Mouse (Mus musculus): ENCODE measurements around the gene Ctdsp1. TPM values are rescaled to one million over a fixed set of nuclear protein-coding genes. Genes with fewer than 3 reads are reported as not detected.

Ctdsp1 gene
- polyA plus RNA-seq, 1 experiment from 2014 or later, result 86.8 TPM

DNA sequence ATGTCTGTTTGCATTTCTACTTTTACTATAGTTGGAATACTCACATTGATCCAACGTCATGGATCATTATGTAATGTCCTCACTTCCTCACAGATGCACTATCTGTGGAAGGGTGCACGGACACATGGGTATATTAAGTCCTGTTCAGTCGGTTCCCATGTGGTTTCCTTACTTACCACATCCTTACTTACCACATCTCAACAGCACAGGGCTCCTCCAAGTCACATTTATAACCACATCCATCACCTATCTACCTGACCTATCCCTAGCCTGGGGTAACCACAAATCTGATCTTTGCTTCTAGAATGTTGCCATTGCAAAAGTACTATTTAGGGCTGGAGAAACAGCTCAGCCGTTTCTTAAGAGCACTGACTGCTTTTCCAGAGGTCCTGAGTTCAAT is 17.9 kb upstream of the Ctdsp1 start:
- Histone ChIP-seq H3K4me3 (ENCODE audit: low read depth, low read length) (no peak overlapping the region), H3K36me3 (ENCODE audit: control insufficient read depth, insufficient read depth, low read length) (no peaks in the 10 kb centered on the region), H3K27me3 (replicated peaks; ENCODE audit: control insufficient read depth, insufficient read depth, low read length) (no peaks in the 10 kb centered on the region), H3K9ac (ENCODE audit: low read length) (no peak overlapping the region), H3K4me2 (ENCODE audit: low read length) (no peak overlapping the region), H3K4me1 (replicated peaks; ENCODE audit: control insufficient read depth, insufficient read depth, low read length) (peaks cover 2% of the 10 kb centered on the region; the same call in 1 of the 2 replicates), H3K9me3 (ENCODE audit: control insufficient read depth, low read length) (no peaks in the 10 kb centered on the region), H3K27ac (ENCODE audit: low read depth) (no peak overlapping the region)
- no peak for ATAC-seq (replicated peaks; ENCODE audit: low FRiP score, low TSS enrichment, low read depth)
- WGBS, result 83% methylated on average over 4 of the region's 4 CpGs
- DNase-seq (ENCODE audit: low spot score), result no peak

- ATAC-seq (replicated peaks; ENCODE audit: low FRiP score, low TSS enrichment, low read depth) (no peak), DNase-seq (ENCODE audit: low spot score) (no peak)
- no peak within 1 kb of the TSS for H3K27ac ChIP-seq (ENCODE audit: low read depth)
- no peaks in the 10 kb centered on the region for H3K4me1 ChIP-seq (replicated peaks; ENCODE audit: control insufficient read depth, insufficient read depth, low read length)
- no peaks in the 10 kb centered on the region for H3K9me3 ChIP-seq (ENCODE audit: control insufficient read depth, low read length)
- H3K4me2 ChIP-seq (ENCODE audit: low read length), result no peak within 1 kb of the TSS
- no peaks in the 10 kb centered on the region for H3K27me3 ChIP-seq (replicated peaks; ENCODE audit: control insufficient read depth, insufficient read depth, low read length)
- no peak within 1 kb of the TSS for H3K4me3 ChIP-seq (ENCODE audit: low read depth, low read length)
- no peak within 1 kb of the TSS for H3K9ac ChIP-seq (ENCODE audit: low read length)
- H3K36me3 ChIP-seq (ENCODE audit: control insufficient read depth, insufficient read depth, low read length), result no peaks in the 10 kb centered on the region
- 65% methylated on average over 8 of the region's 8 CpGs for WGBS
These were observed 16.3 kb upstream of the Ctdsp1 start, which contains the start of gene Slc11a1 for GRCm38 (mm10) chr1:74374980-74375379. Gene Slc11a1 (plus strand): TSS chr1:74375195.

DNA sequence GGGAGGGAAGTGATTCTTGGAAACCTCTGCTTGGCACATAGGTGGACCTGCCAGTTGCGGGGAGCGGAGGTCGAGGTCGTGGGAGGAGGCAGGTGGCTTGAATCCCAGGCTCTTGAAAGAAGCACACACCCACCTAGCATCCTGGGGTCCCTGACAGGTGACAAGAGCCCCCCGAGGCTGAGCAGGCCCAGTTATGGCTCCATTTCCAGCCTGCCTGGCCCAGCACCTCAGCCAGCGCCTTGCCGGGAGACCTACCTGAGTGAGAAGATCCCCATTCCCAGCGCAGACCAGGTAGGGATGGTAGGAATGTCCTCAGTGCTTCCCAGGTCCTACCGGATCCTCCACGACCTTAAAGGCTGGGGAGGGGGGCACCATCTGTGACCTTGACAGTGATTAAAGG is 15.7 kb upstream of the Ctdsp1 start:
- H3K36me3 ChIP-seq (ENCODE audit: control insufficient read depth, insufficient read depth, low read length), result no peaks in the 10 kb centered on the region
- H3K27me3 ChIP-seq (replicated peaks; ENCODE audit: control insufficient read depth, insufficient read depth, low read length), result no peaks in the 10 kb centered on the region
- no peak overlapping the region for H3K4me2 ChIP-seq (ENCODE audit: low read length)
- no peaks in the 10 kb centered on the region for H3K4me1 ChIP-seq (replicated peaks; ENCODE audit: control insufficient read depth, insufficient read depth, low read length)
- H3K9ac ChIP-seq (ENCODE audit: low read length), result no peak overlapping the region
- 71% methylated on average over 10 of the region's 10 CpGs for WGBS
- no peak overlapping the region for H3K27ac ChIP-seq (ENCODE audit: low read depth)
- H3K4me3 ChIP-seq (ENCODE audit: low read depth, low read length), result no peak overlapping the region
- no peak for ATAC-seq (replicated peaks; ENCODE audit: low FRiP score, low TSS enrichment, low read depth)
- DNase-seq (ENCODE audit: low spot score), result no peak
- H3K9me3 ChIP-seq (ENCODE audit: control insufficient read depth, low read length), result no peaks in the 10 kb centered on the region

- WGBS, result 82% methylated on average over 4 of the region's 4 CpGs
- Histone ChIP-seq H3K4me1 (replicated peaks; ENCODE audit: control insufficient read depth, insufficient read depth, low read length) (no peaks in the 10 kb centered on the region), H3K27me3 (replicated peaks; ENCODE audit: control insufficient read depth, insufficient read depth, low read length) (no peaks in the 10 kb centered on the region), H3K36me3 (ENCODE audit: control insufficient read depth, insufficient read depth, low read length) (no peaks in the 10 kb centered on the region), H3K4me2 (ENCODE audit: low read length) (no peak overlapping the region), H3K9me3 (ENCODE audit: control insufficient read depth, low read length) (no peaks in the 10 kb centered on the region), H3K27ac (ENCODE audit: low read depth) (no peak overlapping the region), H3K4me3 (ENCODE audit: low read depth, low read length) (no peak overlapping the region), H3K9ac (ENCODE audit: low read length) (no peak overlapping the region)
- DNase-seq (ENCODE audit: low spot score) (no peak), ATAC-seq (replicated peaks; ENCODE audit: low FRiP score, low TSS enrichment, low read depth) (no peak)
These were observed 14.9 kb upstream of the Ctdsp1 start for GRCm38 (mm10) chr1:74376396-74376795.

DNA sequence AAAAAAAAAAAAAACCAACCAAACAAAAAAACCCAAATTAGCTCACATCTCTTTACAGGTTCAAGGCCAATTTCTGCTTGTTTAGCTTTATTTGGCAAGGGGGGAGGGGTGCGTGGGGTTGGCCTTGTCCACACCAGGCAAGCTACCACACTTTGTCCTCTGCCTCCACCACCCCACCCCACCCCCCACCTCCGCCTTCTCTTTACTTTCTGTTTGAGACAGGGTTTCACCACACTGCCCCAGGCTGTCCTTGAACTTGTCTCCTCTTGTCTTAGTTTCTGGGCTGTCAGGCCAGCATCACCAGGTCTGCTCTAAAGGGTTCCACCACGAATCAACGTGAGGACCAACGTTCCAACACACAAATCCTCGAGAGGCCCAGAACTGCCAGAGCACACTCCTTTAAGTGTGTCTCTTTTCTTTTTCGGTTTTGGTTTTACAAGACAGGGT is 12.2 kb upstream of the Ctdsp1 start:
- Histone ChIP-seq H3K4me3 (ENCODE audit: low read depth, low read length) (no peak overlapping the region), H3K4me1 (replicated peaks; ENCODE audit: control insufficient read depth, insufficient read depth, low read length) (no peaks in the 10 kb centered on the region), H3K9ac (ENCODE audit: low read length) (no peak overlapping the region), H3K9me3 (ENCODE audit: control insufficient read depth, low read length) (no peaks in the 10 kb centered on the region), H3K27me3 (replicated peaks; ENCODE audit: control insufficient read depth, insufficient read depth, low read length) (no peaks in the 10 kb centered on the region), H3K36me3 (ENCODE audit: control insufficient read depth, insufficient read depth, low read length) (no peaks in the 10 kb centered on the region), H3K4me2 (ENCODE audit: low read length) (no peak overlapping the region), H3K27ac (ENCODE audit: low read depth) (no peak overlapping the region)
- ATAC-seq (replicated peaks; ENCODE audit: low FRiP score, low TSS enrichment, low read depth) (no peak), DNase-seq (ENCODE audit: low spot score) (no peak)
- 83% methylated on average over 7 of the region's 7 CpGs for WGBS

DNA sequence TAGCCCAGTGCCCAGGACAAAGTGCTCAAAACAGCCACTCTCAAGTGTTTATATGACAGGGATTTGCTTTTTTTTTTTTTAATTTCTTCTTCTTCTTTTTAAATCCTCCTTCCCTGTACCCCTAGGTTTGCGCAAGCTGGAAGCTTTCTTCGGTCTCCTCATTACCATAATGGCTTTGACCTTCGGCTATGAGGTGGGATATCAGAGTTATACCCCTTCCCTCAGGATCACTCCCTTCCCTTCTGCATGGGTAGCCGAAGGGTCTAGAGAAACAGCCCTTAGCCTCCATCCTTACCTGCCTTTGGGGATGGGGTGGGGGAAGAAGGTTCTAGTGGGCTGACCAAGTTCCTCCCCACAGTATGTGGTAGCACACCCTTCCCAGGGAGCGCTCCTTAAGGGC is 10.8 kb upstream of the Ctdsp1 start:
- no peak overlapping the region for H3K4me3 ChIP-seq (ENCODE audit: low read depth, low read length)
- 86% methylated on average over 5 of the region's 5 CpGs for WGBS
- no peaks in the 10 kb centered on the region for H3K36me3 ChIP-seq (ENCODE audit: control insufficient read depth, insufficient read depth, low read length)
- H3K9ac ChIP-seq (ENCODE audit: low read length), result no peak overlapping the region
- H3K9me3 ChIP-seq (ENCODE audit: control insufficient read depth, low read length), result no peaks in the 10 kb centered on the region
- DNase-seq (ENCODE audit: low spot score), result no peak
- no peaks in the 10 kb centered on the region for H3K4me1 ChIP-seq (replicated peaks; ENCODE audit: control insufficient read depth, insufficient read depth, low read length)
- H3K4me2 ChIP-seq (ENCODE audit: low read length), result no peak overlapping the region
- H3K27me3 ChIP-seq (replicated peaks; ENCODE audit: control insufficient read depth, insufficient read depth, low read length), result no peaks in the 10 kb centered on the region
- ATAC-seq (replicated peaks; ENCODE audit: low FRiP score, low TSS enrichment, low read depth), result no peak
- no peak overlapping the region for H3K27ac ChIP-seq (ENCODE audit: low read depth)

DNA sequence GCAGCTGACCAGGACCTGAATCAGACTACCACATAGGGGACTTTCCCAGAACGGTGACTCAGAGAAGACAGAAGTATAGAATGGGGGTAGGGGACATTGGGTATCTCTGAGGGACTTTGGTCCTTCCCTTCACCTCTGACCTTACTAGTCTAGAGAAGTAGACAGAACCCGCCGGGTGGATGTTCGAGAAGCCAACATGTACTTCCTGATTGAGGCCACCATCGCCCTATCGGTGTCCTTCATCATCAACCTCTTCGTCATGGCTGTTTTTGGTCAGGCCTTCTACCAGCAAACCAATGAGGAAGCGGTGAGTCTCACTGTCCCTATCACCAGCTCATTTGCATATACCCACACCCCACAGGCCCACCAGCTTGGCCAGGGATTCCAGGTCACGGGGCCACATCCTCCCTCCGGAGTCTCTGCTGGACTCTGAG is 9.7 kb upstream of the Ctdsp1 start:
- 92% methylated on average over 10 of the region's 10 CpGs for WGBS
- no peak overlapping the region for H3K27ac ChIP-seq (ENCODE audit: low read depth)
- no peaks in the 10 kb centered on the region for H3K9me3 ChIP-seq (ENCODE audit: control insufficient read depth, low read length)
- ATAC-seq (replicated peaks; ENCODE audit: low FRiP score, low TSS enrichment, low read depth) (no peak), DNase-seq (ENCODE audit: low spot score) (no peak)
- no peak overlapping the region for H3K4me2 ChIP-seq (ENCODE audit: low read length)
- H3K4me3 ChIP-seq (ENCODE audit: low read depth, low read length), result no peak overlapping the region
- no peaks in the 10 kb centered on the region for H3K4me1 ChIP-seq (replicated peaks; ENCODE audit: control insufficient read depth, insufficient read depth, low read length)
- H3K27me3 ChIP-seq (replicated peaks; ENCODE audit: control insufficient read depth, insufficient read depth, low read length), result no peaks in the 10 kb centered on the region
- no peaks in the 10 kb centered on the region for H3K36me3 ChIP-seq (ENCODE audit: control insufficient read depth, insufficient read depth, low read length)
- H3K9ac ChIP-seq (ENCODE audit: low read length), result no peak overlapping the region

DNA sequence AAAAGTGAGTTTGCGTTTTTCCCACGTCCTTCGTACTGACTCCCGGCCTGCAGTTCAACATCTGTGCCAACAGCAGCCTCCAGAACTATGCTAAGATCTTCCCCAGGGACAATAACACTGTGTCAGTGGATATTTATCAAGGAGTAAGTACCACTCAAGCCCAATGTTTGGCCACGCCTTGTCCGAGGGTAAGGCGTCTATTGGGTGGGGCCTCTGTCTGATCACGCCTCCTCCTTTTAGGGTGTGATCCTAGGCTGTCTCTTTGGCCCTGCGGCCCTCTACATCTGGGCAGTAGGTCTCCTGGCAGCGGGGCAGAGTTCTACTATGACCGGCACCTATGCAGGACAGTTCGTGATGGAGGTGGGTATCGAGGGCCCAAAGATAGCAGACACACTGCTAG is 7.9 kb upstream of the Ctdsp1 start:
- DNase-seq (ENCODE audit: low spot score), result no peak
- Histone ChIP-seq H3K4me1 (replicated peaks; ENCODE audit: control insufficient read depth, insufficient read depth, low read length) (0 out of 2 replicates have a peak, but pooled peaks cover 3% of the 10 kb centered on the region), H3K4me3 (ENCODE audit: low read depth, low read length) (no peak overlapping the region), H3K9me3 (ENCODE audit: control insufficient read depth, low read length) (no peaks in the 10 kb centered on the region), H3K36me3 (ENCODE audit: control insufficient read depth, insufficient read depth, low read length) (no peaks in the 10 kb centered on the region), H3K27ac (ENCODE audit: low read depth) (no peak overlapping the region), H3K27me3 (replicated peaks; ENCODE audit: control insufficient read depth, insufficient read depth, low read length) (no peaks in the 10 kb centered on the region), H3K9ac (ENCODE audit: low read length) (no peak overlapping the region), H3K4me2 (ENCODE audit: low read length) (no peak overlapping the region)
- no peak for ATAC-seq (replicated peaks; ENCODE audit: low FRiP score, low TSS enrichment, low read depth)
- WGBS, result 78% methylated on average over 13 of the region's 13 CpGs

DNA sequence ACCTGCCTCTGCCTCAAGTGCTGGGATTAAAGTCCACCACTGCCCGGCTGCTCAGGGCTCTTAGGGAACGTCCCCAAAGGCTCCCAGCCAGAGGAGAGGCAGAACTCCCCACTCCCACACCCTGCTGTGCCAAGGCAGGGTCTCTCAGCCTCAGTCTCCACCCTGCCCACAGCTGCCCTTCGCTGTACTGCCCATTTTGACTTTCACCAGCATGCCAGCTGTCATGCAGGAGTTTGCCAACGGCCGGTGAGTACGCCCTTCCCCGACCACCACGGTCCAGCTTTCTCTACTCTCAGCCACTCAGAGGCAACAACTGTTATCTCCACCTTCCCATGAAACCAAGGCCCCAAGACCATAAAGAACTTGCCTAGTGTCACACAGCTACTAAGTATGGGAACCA is 6.8 kb upstream of the Ctdsp1 start:
- Histone ChIP-seq H3K27me3 (replicated peaks; ENCODE audit: control insufficient read depth, insufficient read depth, low read length) (no peaks in the 10 kb centered on the region), H3K36me3 (ENCODE audit: control insufficient read depth, insufficient read depth, low read length) (no peaks in the 10 kb centered on the region), H3K27ac (ENCODE audit: low read depth) (no peak overlapping the region), H3K4me1 (replicated peaks; ENCODE audit: control insufficient read depth, insufficient read depth, low read length) (peaks cover 3% of the 10 kb centered on the region; the same call in 1 of the 2 replicates), H3K4me2 (ENCODE audit: low read length) (no peak overlapping the region), H3K4me3 (ENCODE audit: low read depth, low read length) (no peak overlapping the region), H3K9ac (ENCODE audit: low read length) (no peak overlapping the region), H3K9me3 (ENCODE audit: control insufficient read depth, low read length) (no peaks in the 10 kb centered on the region)
- WGBS, result 86% methylated on average over 8 of the region's 8 CpGs
- no peak for ATAC-seq (replicated peaks; ENCODE audit: low FRiP score, low TSS enrichment, low read depth)
- DNase-seq (ENCODE audit: low spot score), result no peak

Data from intestine, embryonic 14.5 days (tissue).